Mouse (Mus musculus) liver, postnatal 0 days (tissue): Measurements from ENCODE around the gene Atad3a.

Experiments used
- CTCF ChIP-seq: sonication (generic); IDR thresholded peaks from 2 replicates; pipeline ENCODE4 v1.5.1; 2016; ENCODE audit warnings: antibody characterized with exemption, low read depth
- EP300 ChIP-seq: IDR thresholded peaks from 2 replicates; pipeline ENCODE4 v1.6.1; 2016; ENCODE audit warnings: antibody characterized with exemption, low read depth, mild to moderate bottlenecking

DNA sequence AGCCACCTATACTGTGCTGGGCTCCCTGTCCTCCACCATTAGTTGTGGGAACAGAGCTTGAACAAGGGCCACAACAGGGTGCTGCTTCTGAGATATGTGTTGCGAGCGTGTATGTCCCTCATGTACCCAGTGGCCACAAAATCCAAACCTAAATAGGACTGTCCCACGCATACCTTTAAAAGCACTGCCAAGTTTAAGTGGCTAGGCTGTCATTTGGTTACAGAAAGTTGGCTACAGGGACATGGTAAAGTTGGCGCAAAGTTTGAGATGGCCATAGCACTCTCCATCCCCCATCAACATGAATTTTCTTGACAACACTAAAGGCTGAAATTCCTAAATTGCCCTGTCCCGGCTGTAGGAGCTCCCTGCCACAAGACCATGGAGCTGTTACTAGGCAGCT lies 15.8 kb downstream of the Atad3a start:
- TF ChIP-seq CTCF (no peak), EP300 (no peak)
